Mouse (Mus musculus) small intestine, adult 2 months (tissue): ENCODE measurements at regions not wholly inside any gene's neighbourhood (a gene's known extent, or its start where the extent isn't known, plus 50 kb on each side); places are given as distances from the start of the nearest gene placed in this dataset.
"Not testable (repeated sequence)": the region's sequence is repeated elsewhere in the genome, so short reads cannot be mapped to it uniquely, and the experiment has no call there.

Experiments used
- H3K27ac ChIP-seq: fragments of 200-500 bp; 2 replicates; pipeline ENCODE4 v1.5.1; 2012; ENCODE audit warnings: low read depth, low read length, control low read depth, inconsistent platforms; ENCODE audit not compliant: insufficient read depth
- H3K27me3 ChIP-seq: fragments of 200-500 bp; 2 replicates; pipeline ENCODE4 v1.6.1; 2012; ENCODE audit warnings: mild to moderate bottlenecking, moderate library complexity, low read length, inconsistent platforms; ENCODE audit not compliant: control insufficient read depth, insufficient read depth
- H3K36me3 ChIP-seq: fragments of 200-500 bp; 2 replicates; pipeline ENCODE4 v1.6.1; 2012; ENCODE audit warnings: mild to moderate bottlenecking, low read length, control low read depth, inconsistent platforms; ENCODE audit not compliant: control insufficient read depth, insufficient read depth
- H3K4me1 ChIP-seq: fragments of 200-500 bp; 2 replicates; pipeline ENCODE4 v1.6.1; 2012; ENCODE audit warnings: low read length, inconsistent platforms, mixed read lengths; ENCODE audit not compliant: control insufficient read depth, insufficient read depth, insufficient read length
- H3K4me3 ChIP-seq: fragments of 200-500 bp; 2 replicates; pipeline ENCODE4 v1.5.1; 2012; ENCODE audit warnings: low read depth, mild to moderate bottlenecking, control low read depth, inconsistent platforms, low read length, moderate library complexity
- CTCF ChIP-seq: fragments of 200-500 bp; IDR thresholded peaks from 2 replicates; pipeline ENCODE4 v1.5.1; 2012; ENCODE audit warnings: low read depth, mild to moderate bottlenecking, control low read depth, inconsistent platforms, low read length, moderate library complexity, mixed read lengths; ENCODE audit not compliant: insufficient replicate concordance, insufficient read length; ENCODE audit errors: extremely low read depth
- POLR2A ChIP-seq: fragments of 200-500 bp; IDR thresholded peaks from 2 replicates; pipeline ENCODE4 v1.6.1; 2012; ENCODE audit warnings: low read depth, mild to moderate bottlenecking, control low read depth, inconsistent platforms, low read length, moderate library complexity
- WGBS: fragments of 180-500 bp; shearing (Covaris S2); methylation state at CpG from one replicate; pipeline ENCODE4 v1.1.7; 2018; 5-methylcytosine and 5-hydroxymethylcytosine counted together

DNA sequence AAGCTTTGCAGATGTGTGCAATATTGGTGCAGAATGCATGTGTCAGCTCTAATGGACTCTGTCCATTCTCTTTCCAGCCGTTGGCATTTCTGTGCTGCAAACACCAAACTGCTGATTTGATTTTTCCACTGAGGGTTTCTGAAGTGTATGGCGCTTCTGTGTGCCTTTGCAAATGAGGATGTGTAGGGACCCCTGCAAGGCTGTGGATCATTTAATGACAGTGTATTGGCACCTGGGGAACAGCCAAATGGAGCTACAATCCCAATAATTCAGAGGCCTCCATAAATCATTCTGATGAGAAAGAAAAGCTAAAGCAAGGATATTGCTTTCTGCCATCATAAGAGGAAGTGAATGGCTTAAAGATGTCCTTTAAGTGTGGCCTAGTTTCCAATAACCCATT lies 305.9 kb upstream of the Pkdcc start:
- H3K27me3 ChIP-seq = no peaks in the 10 kb centered on the region
- 63% methylated on average over 2 of the region's 2 CpGs for WGBS
- no peak overlapping the region for H3K4me3 ChIP-seq
- no peak overlapping the region for H3K27ac ChIP-seq
- H3K36me3 ChIP-seq = no peaks in the 10 kb centered on the region
- no peaks in the 10 kb centered on the region for H3K4me1 ChIP-seq
- no peak for TF ChIP-seq CTCF
- no peak for TF ChIP-seq POLR2A

DNA sequence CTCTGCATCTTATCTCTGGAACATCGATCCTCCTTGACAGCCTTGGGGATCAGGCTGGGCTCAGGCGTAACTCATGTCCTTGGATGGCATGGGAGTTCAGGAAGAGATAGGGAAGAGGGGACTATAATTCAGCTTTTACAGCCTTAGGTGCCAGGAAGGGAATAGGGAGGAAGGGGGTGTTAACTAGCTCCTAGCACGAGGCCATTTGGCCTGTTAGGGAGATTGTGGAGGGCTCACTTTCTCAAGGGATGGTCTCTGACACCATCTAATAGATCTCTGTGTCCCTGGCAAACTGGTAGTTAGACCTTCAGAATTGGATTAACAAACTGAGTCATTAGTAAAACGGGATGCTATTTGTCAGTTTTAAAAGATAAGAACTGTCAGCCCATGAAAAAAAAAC lies 292.1 kb upstream of the Pkdcc start:
- H3K27me3 ChIP-seq, H3K4me1 ChIP-seq, H3K36me3 ChIP-seq, H3K4me3 ChIP-seq, H3K27ac ChIP-seq: not testable (repeated sequence)
- WGBS = 47% methylated on average over 4 of the region's 4 CpGs

- H3K27me3 ChIP-seq = no peaks in the 10 kb centered on the region
- H3K27ac ChIP-seq = no peak overlapping the region
- WGBS = 73% methylated on average over 2 of the region's 2 CpGs
- no peak for TF ChIP-seq POLR2A
- H3K4me3 ChIP-seq = no peak overlapping the region
- H3K4me1 ChIP-seq = no peaks in the 10 kb centered on the region
- H3K36me3 ChIP-seq = no peaks in the 10 kb centered on the region
Observed at GRCm38 (mm10) chr17:82925751-82926150, 289.3 kb upstream of the Pkdcc start.

GRCm38 (mm10) chr17:82927681-82928080 lies 287.4 kb upstream of the Pkdcc start:
- Histone ChIP-seq H3K27ac (no peak overlapping the region), H3K4me1 (no peaks in the 10 kb centered on the region), H3K4me3 (no peak overlapping the region), H3K36me3 (no peaks in the 10 kb centered on the region), H3K27me3 (no peaks in the 10 kb centered on the region)
- 85% methylated on average over 3 of the region's 3 CpGs for WGBS
- TF ChIP-seq POLR2A = no peak
- no peak for TF ChIP-seq CTCF

DNA sequence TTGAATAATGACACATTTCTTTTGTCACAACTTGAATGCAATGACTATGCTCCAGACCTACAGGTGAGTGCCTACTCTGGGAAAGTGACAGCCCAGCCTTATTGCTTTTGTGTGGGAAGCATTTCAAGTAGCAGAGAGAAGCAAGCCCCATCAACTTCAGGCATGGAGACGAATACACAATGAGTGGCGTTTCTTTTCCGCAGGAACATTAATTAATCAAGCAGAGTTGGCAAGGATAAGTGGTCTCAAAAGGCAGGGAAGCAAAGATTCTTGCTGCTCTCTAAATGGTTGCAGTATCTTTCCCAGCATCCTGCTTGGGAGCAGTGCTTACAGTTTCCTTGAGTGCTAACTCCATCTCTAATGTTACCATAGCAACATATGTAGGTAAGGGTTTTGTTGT lies 285.6 kb upstream of the Pkdcc start:
- Histone ChIP-seq H3K4me1 (no peaks in the 10 kb centered on the region), H3K4me3 (no peak overlapping the region)
- WGBS = 72% methylated on average over 3 of the region's 3 CpGs

DNA sequence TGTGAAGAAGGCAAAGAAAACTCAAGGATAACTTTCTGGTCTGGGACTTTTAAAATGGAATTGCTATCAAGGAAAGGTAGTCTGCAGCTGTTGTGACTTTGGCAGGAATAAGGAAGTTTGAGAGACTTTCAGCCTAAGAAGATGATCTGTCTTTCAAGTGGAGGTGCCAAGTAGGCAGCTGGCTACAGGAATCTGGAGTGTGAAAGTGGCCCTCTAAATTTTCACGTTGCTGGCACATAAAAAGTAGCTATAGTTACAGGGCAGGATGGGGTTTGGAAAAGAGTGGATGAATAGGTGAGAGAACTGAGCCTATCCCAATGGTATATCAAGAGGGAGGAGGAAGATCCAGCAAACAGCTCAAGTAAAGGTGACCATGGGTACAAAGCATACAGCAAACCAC lies 284.4 kb upstream of the Pkdcc start:
- Histone ChIP-seq H3K4me1 (no peaks in the 10 kb centered on the region), H3K27me3 (no peaks in the 10 kb centered on the region), H3K27ac (no peak overlapping the region), H3K36me3 (no peaks in the 10 kb centered on the region), H3K4me3 (no peak overlapping the region)
- WGBS = 46% methylated on average over 1 of the region's 1 CpGs
- TF ChIP-seq POLR2A (no peak), CTCF (no peak)

More for the DNA sequence above, 285.6 kb upstream of the Pkdcc start:
- no peaks in the 10 kb centered on the region for H3K36me3 ChIP-seq
- no peak for TF ChIP-seq POLR2A
- TF ChIP-seq CTCF = no peak
- no peak overlapping the region for H3K27ac ChIP-seq
- H3K27me3 ChIP-seq = no peaks in the 10 kb centered on the region

GRCm38 (mm10) chr17:82931476-82931875 lies 283.6 kb upstream of the Pkdcc start:
- TF ChIP-seq POLR2A = no peak
- no peak for TF ChIP-seq CTCF
- Histone ChIP-seq H3K27ac (no peak overlapping the region), H3K27me3 (no peaks in the 10 kb centered on the region), H3K36me3 (no peaks in the 10 kb centered on the region), H3K4me1 (no peaks in the 10 kb centered on the region), H3K4me3 (no peak overlapping the region)
- 85% methylated on average over 4 of the region's 4 CpGs for WGBS

- Histone ChIP-seq H3K4me1 (no peaks in the 10 kb centered on the region), H3K36me3 (no peaks in the 10 kb centered on the region), H3K27me3 (no peaks in the 10 kb centered on the region), H3K4me3 (no peak overlapping the region), H3K27ac (no peak overlapping the region)
- TF ChIP-seq CTCF (no peak), POLR2A (no peak)
- WGBS = 60% methylated on average over 3 of the region's 3 CpGs
Observed at GRCm38 (mm10) chr17:82936836-82937235, 278.3 kb upstream of the Pkdcc start.
